Mouse (Mus musculus) myocyte (in vitro differentiated cells): ENCODE measurements at regions not wholly inside any gene's neighbourhood (a gene's known extent, or its start where the extent isn't known, plus 50 kb on each side); places are given as distances from the start of the nearest gene placed in this dataset.

Experiments
- H3K27me3 ChIP-seq: one replicate; pipeline ENCODE4 v1.6.1; 2011; ENCODE audit not compliant: control insufficient read depth, insufficient read depth, insufficient read length
- H3K36me3 ChIP-seq: one replicate; pipeline ENCODE4 v1.6.1; 2011; ENCODE audit not compliant: control insufficient read depth, insufficient read depth
- H3K4me2 ChIP-seq: one replicate; pipeline ENCODE4 v1.6.1; 2011; ENCODE audit warnings: low read depth, control low read depth
- H3K4me3 ChIP-seq: one replicate; pipeline ENCODE4 v1.5.1; 2011; ENCODE audit warnings: mild to moderate bottlenecking, control low read depth, moderate library complexity
- H3K79me2 ChIP-seq: one replicate; pipeline ENCODE4 v1.6.1; 2011; ENCODE audit not compliant: control insufficient read depth, insufficient read depth
- H3ac ChIP-seq: one replicate; pipeline ENCODE4 v1.6.1; 2011; ENCODE audit not compliant: control insufficient read depth, insufficient read length
- CEBPB ChIP-seq: IDR thresholded peaks from 2 replicates; pipeline ENCODE4 v1.6.1; 2011; ENCODE audit warnings: mild to moderate bottlenecking, moderate library complexity; ENCODE audit not compliant: poor library complexity, insufficient read depth, severe bottlenecking
- E2F4 ChIP-seq: IDR thresholded peaks from one replicate; pipeline ENCODE4 v1.6.1; 2011; ENCODE audit warnings: mild to moderate bottlenecking, control low read depth, moderate library complexity; ENCODE audit not compliant: insufficient read depth
- MAX ChIP-seq: IDR thresholded peaks from one replicate; pipeline ENCODE4 v1.6.1; 2011; ENCODE audit warnings: low read depth, mild to moderate bottlenecking, control low read depth
- MYOD1 ChIP-seq, 3 experiments: IDR thresholded peaks; one replicate each; pipeline ENCODE4 v1.6.1; 2011; ENCODE audit warnings: control low read depth in 2 of 3, low read depth in 2 of 3, mild to moderate bottlenecking in 2 of 3, moderate library complexity in 1 of 3; ENCODE audit not compliant: insufficient read length in 2 of 3, control insufficient read depth in 1 of 3
- MYOG ChIP-seq, 3 experiments: IDR thresholded peaks; one replicate each; pipeline ENCODE4 v1.6.1; 2011; ENCODE audit warnings: control low read depth in 2 of 3, low read depth in 2 of 3, mild to moderate bottlenecking in 2 of 3; ENCODE audit not compliant: insufficient read length in 2 of 3, control insufficient read depth in 1 of 3, insufficient read depth in 1 of 3
- POLR2A ChIP-seq: IDR thresholded peaks from one replicate; pipeline ENCODE4 v1.6.1; 2011; ENCODE audit warnings: low read depth, mild to moderate bottlenecking, control low read depth, moderate library complexity; ENCODE audit not compliant: insufficient read length
- POLR2AphosphoS2 ChIP-seq: IDR thresholded peaks from one replicate; pipeline ENCODE4 v1.6.1; 2011; ENCODE audit warnings: low read depth, control low read depth; ENCODE audit not compliant: insufficient read length
- REST ChIP-seq: IDR thresholded peaks from one replicate; pipeline ENCODE4 v1.6.1; 2011; ENCODE audit warnings: mild to moderate bottlenecking, control low read depth, moderate library complexity; ENCODE audit not compliant: insufficient read depth, insufficient read length
- SRF ChIP-seq: IDR thresholded peaks from one replicate; pipeline ENCODE4 v1.6.1; 2011; ENCODE audit warnings: low read depth; ENCODE audit not compliant: control insufficient read depth, insufficient read length
- TCF12 ChIP-seq: IDR thresholded peaks from one replicate; pipeline ENCODE4 v1.6.1; 2011; ENCODE audit warnings: mild to moderate bottlenecking, control low read depth; ENCODE audit not compliant: poor library complexity, insufficient read depth, severe bottlenecking
- TCF3 ChIP-seq: IDR thresholded peaks from one replicate; pipeline ENCODE4 v1.6.1; 2011; ENCODE audit warnings: low read depth, control low read depth; ENCODE audit not compliant: insufficient read length
- USF1 ChIP-seq: IDR thresholded peaks from one replicate; pipeline ENCODE4 v1.6.1; 2011; ENCODE audit warnings: low read depth, mild to moderate bottlenecking, control low read depth, moderate library complexity

DNA sequence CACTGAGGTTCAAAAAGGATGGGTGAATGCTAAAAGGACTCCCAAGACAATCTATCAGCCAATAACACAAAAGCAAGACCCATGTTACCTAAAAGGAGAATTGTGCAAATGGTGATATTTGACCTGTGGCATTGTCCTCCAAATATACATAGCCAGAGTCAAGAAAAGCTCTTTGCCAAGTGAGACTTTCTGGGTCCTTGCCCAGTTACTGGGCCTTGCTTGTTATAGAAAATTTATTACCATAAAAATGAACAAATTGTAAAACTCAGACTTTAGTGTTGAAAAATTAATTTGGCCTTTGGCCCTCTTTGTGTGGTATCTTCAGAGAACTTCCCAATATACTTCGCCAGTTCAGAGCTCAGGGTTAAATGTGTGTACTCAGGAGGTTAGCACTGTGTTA lies 653.3 kb downstream of the Gm826 start:
- Histone ChIP-seq H3K27me3 (no peaks in the 10 kb centered on the region), H3ac (no peak overlapping the region), H3K79me2 (no peaks in the 10 kb centered on the region), H3K36me3 (no peaks in the 10 kb centered on the region), H3K4me2 (no peak overlapping the region), H3K4me3 (no peak overlapping the region)
- no peak for TF ChIP-seq TCF3
- TF ChIP-seq USF1 = no peak
- no peak for TF ChIP-seq E2F4
- TF ChIP-seq POLR2A = no peak
- no peak for TF ChIP-seq SRF
- no peak for TF ChIP-seq POLR2AphosphoS2
- TF ChIP-seq MAX = no peak

DNA sequence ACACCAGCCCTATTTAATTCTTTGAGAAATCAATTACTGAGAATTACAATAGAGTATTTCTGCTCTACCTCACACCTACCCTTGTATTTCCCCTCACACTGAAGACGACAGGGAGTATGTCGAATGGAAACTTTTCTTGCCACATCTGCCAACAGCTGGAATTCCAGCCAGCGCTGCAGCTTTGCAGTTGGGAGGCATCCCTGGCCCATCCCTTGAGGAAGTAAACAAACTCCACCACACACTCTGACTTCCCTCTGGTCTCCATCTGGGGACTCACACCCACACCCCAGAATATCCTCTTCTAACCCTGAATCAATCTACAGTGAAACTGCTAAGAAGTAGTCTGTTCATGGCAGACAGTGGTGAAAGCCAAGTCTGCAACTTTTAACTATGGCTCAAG lies 630.9 kb downstream of the Gm826 start:
- H3K79me2 ChIP-seq = no peaks in the 10 kb centered on the region
- TF ChIP-seq MYOD1 (IDR thresholded peaks at IDR 0.05; ENCODE audit: control insufficient read depth in 1 of 3, insufficient read length in 2 of 3, low read depth in 2 of 3) = no peak
- no peak for TF ChIP-seq MAX
- no peak for TF ChIP-seq E2F4
- TF ChIP-seq TCF3 = no peak
- TF ChIP-seq POLR2A = no peak
- TF ChIP-seq SRF = no peak
- no peak for TF ChIP-seq USF1
- TF ChIP-seq MYOG (IDR thresholded peaks at IDR 0.05; ENCODE audit: control insufficient read depth in 1 of 3, insufficient read depth in 1 of 3, insufficient read length in 2 of 3, low read depth in 2 of 3) = no peak
- no peak for TF ChIP-seq POLR2AphosphoS2
- no peak for TF ChIP-seq TCF12
- no peak for TF ChIP-seq CEBPB
- TF ChIP-seq REST = no peak
- no peak overlapping the region for H3K4me3 ChIP-seq
- no peaks in the 10 kb centered on the region for H3K36me3 ChIP-seq
- H3K27me3 ChIP-seq = no peaks in the 10 kb centered on the region
- no peak overlapping the region for H3ac ChIP-seq
- H3K4me2 ChIP-seq = no peak overlapping the region

DNA sequence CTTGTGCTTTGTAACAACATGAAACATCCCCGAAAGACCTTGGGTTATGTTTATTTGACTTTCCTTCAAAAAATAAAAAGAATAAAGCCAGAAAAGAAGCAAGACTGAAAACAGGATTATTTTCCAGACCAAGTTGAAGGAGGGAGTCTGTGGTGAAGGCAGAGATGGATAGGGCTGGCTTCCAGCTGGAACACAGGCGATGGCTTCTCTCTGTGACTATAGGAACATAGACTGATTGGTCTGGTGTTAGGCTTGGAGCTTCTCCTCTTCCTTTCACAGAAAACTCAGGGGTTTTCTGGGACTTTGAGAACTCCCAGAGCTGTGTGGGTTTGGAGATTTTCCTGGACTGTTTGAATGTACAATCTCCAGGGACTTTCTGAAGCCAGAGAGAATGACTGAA lies 625.8 kb downstream of the Gm826 start:
- H3K36me3 ChIP-seq = no peaks in the 10 kb centered on the region
- TF ChIP-seq TCF12 (no peak), REST (no peak), POLR2A (no peak), CEBPB (no peak), MYOD1 (IDR thresholded peaks at IDR 0.05; ENCODE audit: control insufficient read depth in 1 of 3, insufficient read length in 2 of 3, low read depth in 2 of 3) (no peak), MYOG (IDR thresholded peaks at IDR 0.05; ENCODE audit: control insufficient read depth in 1 of 3, insufficient read depth in 1 of 3, insufficient read length in 2 of 3, low read depth in 2 of 3) (no peak), POLR2AphosphoS2 (no peak), USF1 (no peak), E2F4 (no peak), MAX (no peak), TCF3 (no peak), SRF (no peak)
- H3K4me2 ChIP-seq = no peak overlapping the region
- no peak overlapping the region for H3ac ChIP-seq
- H3K79me2 ChIP-seq = no peaks in the 10 kb centered on the region
- no peaks in the 10 kb centered on the region for H3K27me3 ChIP-seq
- no peak overlapping the region for H3K4me3 ChIP-seq

DNA sequence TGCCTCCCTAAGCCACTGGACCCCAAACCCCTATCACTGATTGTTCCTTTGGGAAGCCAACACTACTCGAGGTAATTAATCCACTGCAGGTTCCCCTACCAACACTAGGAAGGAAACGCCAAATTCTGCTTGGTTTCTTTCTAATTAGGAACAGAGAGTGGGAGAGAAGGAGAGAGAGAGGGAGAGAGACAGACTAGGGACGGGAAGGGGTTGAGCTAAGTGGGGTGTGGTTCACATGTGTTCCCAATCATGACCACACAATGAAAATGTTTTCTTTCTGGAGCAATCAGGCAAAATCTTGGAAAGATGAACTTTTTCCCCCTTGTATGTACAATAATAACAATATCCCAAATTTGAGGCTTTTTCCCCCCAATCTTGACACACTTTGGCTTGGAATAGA lies 619.3 kb downstream of the Gm826 start:
- H3K4me2 ChIP-seq = no peak overlapping the region
- H3K79me2 ChIP-seq = no peaks in the 10 kb centered on the region
- H3ac ChIP-seq = no peak overlapping the region
- H3K4me3 ChIP-seq = no peak overlapping the region
- no peaks in the 10 kb centered on the region for H3K36me3 ChIP-seq
- TF ChIP-seq TCF12 (no peak), MYOG (IDR thresholded peaks at IDR 0.05; ENCODE audit: control insufficient read depth in 1 of 3, insufficient read depth in 1 of 3, insufficient read length in 2 of 3, low read depth in 2 of 3) (no peak), CEBPB (no peak), REST (no peak), POLR2A (no peak), POLR2AphosphoS2 (no peak), TCF3 (no peak), E2F4 (no peak), USF1 (no peak), MYOD1 (IDR thresholded peaks at IDR 0.05; ENCODE audit: control insufficient read depth in 1 of 3, insufficient read length in 2 of 3, low read depth in 2 of 3) (no peak), MAX (no peak), SRF (no peak)
- H3K27me3 ChIP-seq = no peaks in the 10 kb centered on the region

DNA sequence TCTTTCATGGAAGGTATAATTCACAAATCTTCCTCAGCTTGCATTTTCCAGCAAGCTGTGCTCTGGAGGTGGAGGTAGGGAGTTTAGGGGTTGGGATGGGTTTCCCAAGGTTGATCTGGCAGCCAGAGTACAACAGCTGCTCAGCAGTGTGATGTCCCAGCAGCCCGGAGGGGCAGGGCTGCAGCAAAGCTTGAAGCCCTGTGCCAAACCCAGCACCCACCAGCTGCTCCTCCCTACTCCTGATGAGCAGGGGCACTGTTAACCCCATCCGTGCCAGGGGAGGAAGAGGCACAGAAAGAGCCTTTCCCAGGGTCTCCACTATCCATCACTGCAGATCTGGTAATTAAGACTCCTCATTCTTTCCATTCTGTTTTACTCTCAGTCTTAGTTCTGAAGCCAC lies 615.2 kb downstream of the Gm826 start:
- no peak for TF ChIP-seq SRF
- no peak for TF ChIP-seq TCF3
- no peak for TF ChIP-seq TCF12
- TF ChIP-seq MYOG (IDR thresholded peaks at IDR 0.05; ENCODE audit: control insufficient read depth in 1 of 3, insufficient read depth in 1 of 3, insufficient read length in 2 of 3, low read depth in 2 of 3) = no peak
- TF ChIP-seq USF1 = no peak
- no peak for TF ChIP-seq POLR2AphosphoS2
- H3K79me2 ChIP-seq = no peaks in the 10 kb centered on the region
- no peaks in the 10 kb centered on the region for H3K27me3 ChIP-seq
- H3K4me3 ChIP-seq = no peak overlapping the region
- no peaks in the 10 kb centered on the region for H3K36me3 ChIP-seq
- no peak overlapping the region for H3ac ChIP-seq
- H3K4me2 ChIP-seq = no peak overlapping the region
